Mouse (Mus musculus): Measurements from ENCODE around the gene Lsm7.

DNA sequence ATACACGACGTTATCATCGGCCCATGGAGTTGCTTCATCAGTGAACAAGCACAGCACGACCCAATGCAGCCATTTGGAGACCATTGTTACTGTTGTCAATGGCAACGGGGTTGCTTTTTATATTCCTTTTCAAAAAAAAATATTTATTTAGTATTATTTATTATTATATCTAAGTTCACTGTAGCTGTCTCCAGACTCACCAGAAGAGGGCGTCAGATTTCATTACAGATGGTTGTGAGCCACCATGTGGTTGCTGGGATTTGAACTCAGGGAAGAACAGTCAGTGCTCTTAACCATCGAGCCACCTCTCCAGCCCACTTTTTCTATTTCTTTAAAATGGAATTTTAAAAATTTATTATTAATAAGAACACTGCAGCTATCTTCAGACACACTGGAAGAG, 40.2 kb downstream of the Lsm7 start:
- TF ChIP-seq GATA1 (IDR thresholded peaks at IDR 0.05; ENCODE audit: borderline replicate concordance, low read length) = no peak
- no peak for TF ChIP-seq FLI1 (IDR thresholded peaks at IDR 0.05; ENCODE audit: low read length)
